Mouse (Mus musculus) limb, embryonic 13.5 days (tissue): ENCODE measurements around the gene Scap. TPM values are rescaled to one million over a fixed set of nuclear protein-coding genes. Genes with fewer than 3 reads are reported as not detected.

Source experiments
- ATAC-seq: fragments of 200-750 bp; cut with Nextera tagmentation; 2 replicates; pipeline ENCODE4 v1.8.0; 2017; ENCODE audit warnings: low read depth, moderate number of reproducible peaks, moderate TSS enrichment; ENCODE audit not compliant: low FRiP score
- H3K27ac ChIP-seq: fragments of 300-500 bp; sonication (generic); 2 replicates; pipeline ENCODE4 v1.5.1; 2015; ENCODE audit warnings: inconsistent platforms, mild to moderate bottlenecking, moderate library complexity
- H3K27me3 ChIP-seq: fragments of 300-500 bp; sonication (generic); 2 replicates; pipeline ENCODE4 v1.6.1; 2015; ENCODE audit warnings: mild to moderate bottlenecking, inconsistent platforms
- H3K36me3 ChIP-seq: fragments of 300-500 bp; sonication (generic); 2 replicates; pipeline ENCODE4 v1.6.1; 2015; ENCODE audit warnings: inconsistent platforms, mild to moderate bottlenecking, moderate library complexity
- H3K4me1 ChIP-seq: fragments of 300-500 bp; sonication (generic); 2 replicates; pipeline ENCODE4 v1.6.1; 2015; ENCODE audit warnings: inconsistent platforms
- H3K4me2 ChIP-seq: fragments of 300-500 bp; sonication (generic); replicated peaks from 2 replicates; pipeline ENCODE4 v1.6.1; 2015; ENCODE audit warnings: inconsistent platforms, mild to moderate bottlenecking, moderate library complexity
- H3K4me3 ChIP-seq: fragments of 300-500 bp; sonication (generic); 2 replicates; pipeline ENCODE4 v1.5.1; 2015; ENCODE audit warnings: moderate library complexity, mild to moderate bottlenecking, inconsistent platforms
- H3K9ac ChIP-seq: fragments of 300-500 bp; sonication (generic); 2 replicates; pipeline ENCODE4 v1.6.1; 2015; ENCODE audit warnings: mild to moderate bottlenecking, inconsistent platforms
- H3K9me3 ChIP-seq: fragments of 300-500 bp; sonication (generic); 2 replicates; pipeline ENCODE4 v1.6.1; 2016; ENCODE audit warnings: inconsistent platforms
- WGBS: fragments of 180-500 bp; shearing (Covaris S2); methylation state at CpG from one replicate; pipeline ENCODE4 v1.1.7; 2015; 5-methylcytosine and 5-hydroxymethylcytosine counted together
- polyA plus RNA-seq: library from polyadenylated mRNA; unstranded; fragments of >200 nt; fragmentation: Nextera tagmentation; extraction: Ambion mirVana; gene quantifications from 2 replicates; pipeline ENCODE4 v1.2.1, GENCODE M21; 2015

Gene Scap
- polyA plus RNA-seq: 39.7 and 40.2 TPM in 2 replicates

- H3K9ac ChIP-seq: peak within 1 kb of the TSS; percentile 73
- peak; percentile 88 for ATAC-seq
- WGBS: under 1% methylated on average over 75 of the region's 78 CpGs
- peak within 1 kb of the TSS; percentile 79 for H3K4me2 ChIP-seq
- peaks cover 12% of the 10 kb centered on the region for H3K4me1 ChIP-seq
- no peaks in the 10 kb centered on the region for H3K36me3 ChIP-seq
- no peaks in the 10 kb centered on the region for H3K27me3 ChIP-seq
- H3K4me3 ChIP-seq: peak within 1 kb of the TSS; percentile 77
- no peaks in the 10 kb centered on the region for H3K9me3 ChIP-seq
- H3K27ac ChIP-seq: no peak within 1 kb of the TSS
These were observed at the start of gene Scap for GRCm38 (mm10) chr9:110333135-110333895. Gene Scap, plus strand, starts transcription at chr9:110333288.

- Histone ChIP-seq H3K4me1 (no peaks in the 10 kb centered on the region), H3K27ac (no peak overlapping the region), H3K9ac (no peak overlapping the region), H3K4me3 (no peak overlapping the region), H3K4me2 (no peak overlapping the region), H3K9me3 (no peaks in the 10 kb centered on the region), H3K36me3 (no peaks in the 10 kb centered on the region), H3K27me3 (no peaks in the 10 kb centered on the region)
- WGBS: 88% methylated on average over 10 of the region's 10 CpGs
- ATAC-seq: no peak
These were observed 48.9 kb upstream of the Scap start for GRCm38 (mm10) chr9:110284075-110284697.

GRCm38 (mm10) chr9:110287321-110287924 is 45.7 kb upstream of the Scap start:
- no peak overlapping the region for H3K9ac ChIP-seq
- no peaks in the 10 kb centered on the region for H3K36me3 ChIP-seq
- ATAC-seq: no peak
- no peaks in the 10 kb centered on the region for H3K27me3 ChIP-seq
- H3K9me3 ChIP-seq: no peaks in the 10 kb centered on the region
- WGBS: 87% methylated on average over 7 of the region's 7 CpGs
- no peak overlapping the region for H3K4me2 ChIP-seq
- no peak overlapping the region for H3K27ac ChIP-seq
- no peak overlapping the region for H3K4me3 ChIP-seq
- H3K4me1 ChIP-seq: no peaks in the 10 kb centered on the region

- Histone ChIP-seq H3K27me3 (no peaks in the 10 kb centered on the region), H3K4me1 (no peaks in the 10 kb centered on the region), H3K9me3 (no peaks in the 10 kb centered on the region), H3K9ac (no peak overlapping the region), H3K4me2 (no peak overlapping the region), H3K36me3 (no peaks in the 10 kb centered on the region), H3K4me3 (no peak overlapping the region), H3K27ac (no peak overlapping the region)
- 77% methylated on average over 12 of the region's 12 CpGs for WGBS
- ATAC-seq: no peak
These were observed 39.8 kb upstream of the Scap start for GRCm38 (mm10) chr9:110293254-110293718.

GRCm38 (mm10) chr9:110293873-110294415 is 39.1 kb upstream of the Scap start:
- Histone ChIP-seq H3K9ac (no peak overlapping the region), H3K27me3 (no peaks in the 10 kb centered on the region), H3K36me3 (no peaks in the 10 kb centered on the region), H3K27ac (no peak overlapping the region), H3K4me3 (no peak overlapping the region), H3K9me3 (no peaks in the 10 kb centered on the region), H3K4me1 (no peaks in the 10 kb centered on the region), H3K4me2 (no peak overlapping the region)
- WGBS: 82% methylated on average over 13 of the region's 13 CpGs
- no peak for ATAC-seq

GRCm38 (mm10) chr9:110294786-110295185 is 38.3 kb upstream of the Scap start:
- no peak overlapping the region for H3K4me3 ChIP-seq
- WGBS: 39% methylated on average over 3 of the region's 3 CpGs
- ATAC-seq: no peak

GRCm38 (mm10) chr9:110296867-110297627 is 36.0 kb upstream of the Scap start:
- no peaks in the 10 kb centered on the region for H3K4me1 ChIP-seq
- ATAC-seq: peak; percentile 66
- peaks cover 2% of the 10 kb centered on the region; the same call in 1 of the 2 replicates for H3K9me3 ChIP-seq
- no peak overlapping the region for H3K27ac ChIP-seq
- no peak overlapping the region for H3K9ac ChIP-seq
- WGBS: 5% methylated on average over 5 of the region's 5 CpGs
- no peak overlapping the region for H3K4me3 ChIP-seq
- H3K27me3 ChIP-seq: no peaks in the 10 kb centered on the region
- no peak overlapping the region for H3K4me2 ChIP-seq
- H3K36me3 ChIP-seq: no peaks in the 10 kb centered on the region

More at GRCm38 (mm10) chr9:110294786-110295185, 38.3 kb upstream of the Scap start:
- no peaks in the 10 kb centered on the region for H3K27me3 ChIP-seq
- no peaks in the 10 kb centered on the region for H3K4me1 ChIP-seq
- no peak overlapping the region for H3K9ac ChIP-seq
- no peaks in the 10 kb centered on the region for H3K36me3 ChIP-seq
- H3K27ac ChIP-seq: no peak overlapping the region
- no peaks in the 10 kb centered on the region for H3K9me3 ChIP-seq
- no peak overlapping the region for H3K4me2 ChIP-seq

GRCm38 (mm10) chr9:110304516-110304915 is 28.6 kb upstream of the Scap start:
- peak overlapping the region; percentile 94 for H3K27ac ChIP-seq
- peak overlapping the region; percentile 62 for H3K4me3 ChIP-seq

GRCm38 (mm10) chr9:110304969-110305651 is 28.0 kb upstream of the Scap start, which contains the start of gene Elp6:
Gene Elp6, plus strand, starts transcription at chr9:110305173.
- WGBS: under 1% methylated on average over 46 of the region's 46 CpGs
- Histone ChIP-seq H3K9me3 (peaks cover 2% of the 10 kb centered on the region; the same call in 1 of the 2 replicates), H3K4me1 (peaks cover 7% of the 10 kb centered on the region), H3K9ac (peak within 1 kb of the TSS; percentile 83), H3K27ac (peak within 1 kb of the TSS; percentile 94), H3K4me2 (peak within 1 kb of the TSS; percentile 71), H3K36me3 (peaks cover 5% of the 10 kb centered on the region), H3K27me3 (no peaks in the 10 kb centered on the region), H3K4me3 (peak within 1 kb of the TSS; percentile 62)
- ATAC-seq: peak; percentile 99

More at GRCm38 (mm10) chr9:110304516-110304915, 28.6 kb upstream of the Scap start:
- Histone ChIP-seq H3K4me1 (peaks cover 7% of the 10 kb centered on the region), H3K9ac (peak overlapping the region; percentile 83), H3K4me2 (peak overlapping the region; percentile 71), H3K27me3 (no peaks in the 10 kb centered on the region), H3K36me3 (no peaks in the 10 kb centered on the region), H3K9me3 (peaks cover 2% of the 10 kb centered on the region; the same call in 1 of the 2 replicates)
- no peak; the same call in 1 of the 2 replicates for ATAC-seq
- 0% methylated on average over 4 of the region's 4 CpGs for WGBS

GRCm38 (mm10) chr9:110306371-110306770 is 26.7 kb upstream of the Scap start:
- Histone ChIP-seq H3K9ac (no peak overlapping the region), H3K9me3 (no peaks in the 10 kb centered on the region), H3K36me3 (peaks cover 17% of the 10 kb centered on the region), H3K27me3 (no peaks in the 10 kb centered on the region), H3K4me2 (peak overlapping the region; percentile 71), H3K4me1 (peaks cover 7% of the 10 kb centered on the region), H3K27ac (no peak overlapping the region), H3K4me3 (peak overlapping the region; percentile 62; the same call in 1 of the 2 replicates)
- ATAC-seq: no peak
- WGBS: 88% methylated on average over 5 of the region's 5 CpGs

- Histone ChIP-seq H3K4me2 (no peak overlapping the region), H3K9ac (no peak overlapping the region), H3K36me3 (peaks cover 87% of the 10 kb centered on the region), H3K27me3 (no peaks in the 10 kb centered on the region), H3K27ac (no peak overlapping the region), H3K4me3 (no peak overlapping the region), H3K4me1 (no peaks in the 10 kb centered on the region), H3K9me3 (no peaks in the 10 kb centered on the region)
- WGBS: 92% methylated on average over 5 of the region's 5 CpGs
- ATAC-seq: no peak
These were observed 18.4 kb upstream of the Scap start for GRCm38 (mm10) chr9:110314706-110315105.
